Mouse (Mus musculus): Measurements from ENCODE around the gene Dst. TPM values are rescaled to one million over a fixed set of nuclear protein-coding genes. Genes with fewer than 3 reads are reported as not detected.

Dst gene
- polyA plus RNA-seq, 1 experiment = 49.7 TPM

GRCm38 (mm10) chr1:34273922-34274321 lies 365.9 kb downstream of the Dst start:
- Histone ChIP-seq H3K36me3 (ENCODE audit: control insufficient read depth, insufficient read depth) (peaks cover 81% of the 10 kb centered on the region), H3K27me3 (ENCODE audit: control insufficient read depth, insufficient read depth, insufficient read length) (no peaks in the 10 kb centered on the region), H3ac (ENCODE audit: control insufficient read depth, insufficient read length) (no peak overlapping the region), H3K79me2 (ENCODE audit: control insufficient read depth, insufficient read depth) (no peaks in the 10 kb centered on the region), H3K4me3 (no peak overlapping the region), H3K4me2 (ENCODE audit: low read depth) (no peak overlapping the region)
- TF ChIP-seq POLR2A (IDR thresholded peaks at IDR 0.05; ENCODE audit: insufficient read length, low read depth) (no peak), CEBPB (IDR thresholded peaks at IDR 0.05; ENCODE audit: insufficient read depth, poor library complexity, severe bottlenecking) (no peak), MAX (IDR thresholded peaks at IDR 0.05; ENCODE audit: low read depth) (no peak), E2F4 (IDR thresholded peaks at IDR 0.05; ENCODE audit: insufficient read depth) (no peak), POLR2AphosphoS2 (IDR thresholded peaks at IDR 0.05; ENCODE audit: insufficient read length, low read depth) (peak; percentile 9), REST (IDR thresholded peaks at IDR 0.05; ENCODE audit: insufficient read depth, insufficient read length) (no peak), MYOG (IDR thresholded peaks at IDR 0.05; ENCODE audit: control insufficient read depth in 1 of 3, insufficient read depth in 1 of 3, insufficient read length in 2 of 3, low read depth in 2 of 3) (no peak)

- Histone ChIP-seq H3K4me3 (no peak overlapping the region), H3K4me2 (ENCODE audit: low read depth) (no peak overlapping the region), H3ac (ENCODE audit: control insufficient read depth, insufficient read length) (no peak overlapping the region), H3K36me3 (ENCODE audit: control insufficient read depth, insufficient read depth) (peaks cover 82% of the 10 kb centered on the region), H3K27me3 (ENCODE audit: control insufficient read depth, insufficient read depth, insufficient read length) (no peaks in the 10 kb centered on the region), H3K79me2 (ENCODE audit: control insufficient read depth, insufficient read depth) (no peaks in the 10 kb centered on the region)
- TF ChIP-seq POLR2A (IDR thresholded peaks at IDR 0.05; ENCODE audit: insufficient read length, low read depth) = no peak
- no peak for TF ChIP-seq POLR2AphosphoS2 (IDR thresholded peaks at IDR 0.05; ENCODE audit: insufficient read length, low read depth)
- TF ChIP-seq USF1 (IDR thresholded peaks at IDR 0.05; ENCODE audit: low read depth) = no peak
- no peak for TF ChIP-seq CEBPB (IDR thresholded peaks at IDR 0.05; ENCODE audit: insufficient read depth, poor library complexity, severe bottlenecking)
- TF ChIP-seq TCF12 (IDR thresholded peaks at IDR 0.05; ENCODE audit: insufficient read depth, poor library complexity, severe bottlenecking) = no peak
- TF ChIP-seq SRF (IDR thresholded peaks at IDR 0.05; ENCODE audit: control insufficient read depth, insufficient read length, low read depth) = no peak
- no peak for TF ChIP-seq E2F4 (IDR thresholded peaks at IDR 0.05; ENCODE audit: insufficient read depth)
- TF ChIP-seq TCF3 (IDR thresholded peaks at IDR 0.05; ENCODE audit: insufficient read length, low read depth) = no peak
- no peak for TF ChIP-seq REST (IDR thresholded peaks at IDR 0.05; ENCODE audit: insufficient read depth, insufficient read length)
Observed at GRCm38 (mm10) chr1:34275787-34276186, 367.8 kb downstream of the Dst start.

GRCm38 (mm10) chr1:34276756-34277155 lies 368.7 kb downstream of the Dst start:
- TF ChIP-seq CEBPB (IDR thresholded peaks at IDR 0.05; ENCODE audit: insufficient read depth, poor library complexity, severe bottlenecking) = no peak
- no peak overlapping the region for H3K4me2 ChIP-seq (ENCODE audit: low read depth)
- peaks cover 83% of the 10 kb centered on the region for H3K36me3 ChIP-seq (ENCODE audit: control insufficient read depth, insufficient read depth)
- no peak overlapping the region for H3ac ChIP-seq (ENCODE audit: control insufficient read depth, insufficient read length)
- H3K27me3 ChIP-seq (ENCODE audit: control insufficient read depth, insufficient read depth, insufficient read length) = no peaks in the 10 kb centered on the region
- no peak overlapping the region for H3K4me3 ChIP-seq
- no peaks in the 10 kb centered on the region for H3K79me2 ChIP-seq (ENCODE audit: control insufficient read depth, insufficient read depth)

GRCm38 (mm10) chr1:34277259-34277658 lies 369.2 kb downstream of the Dst start:
- Histone ChIP-seq H3ac (ENCODE audit: control insufficient read depth, insufficient read length) (no peak overlapping the region), H3K36me3 (ENCODE audit: control insufficient read depth, insufficient read depth) (peaks cover 83% of the 10 kb centered on the region), H3K4me3 (no peak overlapping the region), H3K27me3 (ENCODE audit: control insufficient read depth, insufficient read depth, insufficient read length) (no peaks in the 10 kb centered on the region), H3K4me2 (ENCODE audit: low read depth) (no peak overlapping the region), H3K79me2 (ENCODE audit: control insufficient read depth, insufficient read depth) (no peaks in the 10 kb centered on the region)
- TF ChIP-seq E2F4 (IDR thresholded peaks at IDR 0.05; ENCODE audit: insufficient read depth) (no peak), TCF3 (IDR thresholded peaks at IDR 0.05; ENCODE audit: insufficient read length, low read depth) (no peak), SRF (IDR thresholded peaks at IDR 0.05; ENCODE audit: control insufficient read depth, insufficient read length, low read depth) (no peak), TCF12 (IDR thresholded peaks at IDR 0.05; ENCODE audit: insufficient read depth, poor library complexity, severe bottlenecking) (no peak), MYOD1 (IDR thresholded peaks at IDR 0.05; ENCODE audit: control insufficient read depth in 1 of 3, insufficient read length in 2 of 3, low read depth in 2 of 3) (no peak), MAX (IDR thresholded peaks at IDR 0.05; ENCODE audit: low read depth) (no peak), MYOG (IDR thresholded peaks at IDR 0.05; ENCODE audit: control insufficient read depth in 1 of 3, insufficient read depth in 1 of 3, insufficient read length in 2 of 3, low read depth in 2 of 3) (no peak), REST (IDR thresholded peaks at IDR 0.05; ENCODE audit: insufficient read depth, insufficient read length) (no peak), CEBPB (IDR thresholded peaks at IDR 0.05; ENCODE audit: insufficient read depth, poor library complexity, severe bottlenecking) (no peak), POLR2AphosphoS2 (IDR thresholded peaks at IDR 0.05; ENCODE audit: insufficient read length, low read depth) (no peak), USF1 (IDR thresholded peaks at IDR 0.05; ENCODE audit: low read depth) (no peak), POLR2A (IDR thresholded peaks at IDR 0.05; ENCODE audit: insufficient read length, low read depth) (no peak)

- H3K36me3 ChIP-seq (ENCODE audit: control insufficient read depth, insufficient read depth) = peaks cover 75% of the 10 kb centered on the region
- no peak overlapping the region for H3K4me2 ChIP-seq (ENCODE audit: low read depth)
- TF ChIP-seq POLR2A (IDR thresholded peaks at IDR 0.05; ENCODE audit: insufficient read length, low read depth) (no peak), REST (IDR thresholded peaks at IDR 0.05; ENCODE audit: insufficient read depth, insufficient read length) (no peak), TCF3 (IDR thresholded peaks at IDR 0.05; ENCODE audit: insufficient read length, low read depth) (no peak), CEBPB (IDR thresholded peaks at IDR 0.05; ENCODE audit: insufficient read depth, poor library complexity, severe bottlenecking) (no peak), SRF (IDR thresholded peaks at IDR 0.05; ENCODE audit: control insufficient read depth, insufficient read length, low read depth) (no peak), USF1 (IDR thresholded peaks at IDR 0.05; ENCODE audit: low read depth) (no peak), POLR2AphosphoS2 (IDR thresholded peaks at IDR 0.05; ENCODE audit: insufficient read length, low read depth) (no peak), MYOD1 (IDR thresholded peaks at IDR 0.05; ENCODE audit: control insufficient read depth in 1 of 3, insufficient read length in 2 of 3, low read depth in 2 of 3) (no peak), E2F4 (IDR thresholded peaks at IDR 0.05; ENCODE audit: insufficient read depth) (no peak), MYOG (IDR thresholded peaks at IDR 0.05; ENCODE audit: control insufficient read depth in 1 of 3, insufficient read depth in 1 of 3, insufficient read length in 2 of 3, low read depth in 2 of 3) (no peak), TCF12 (IDR thresholded peaks at IDR 0.05; ENCODE audit: insufficient read depth, poor library complexity, severe bottlenecking) (no peak), MAX (IDR thresholded peaks at IDR 0.05; ENCODE audit: low read depth) (no peak)
- H3ac ChIP-seq (ENCODE audit: control insufficient read depth, insufficient read length) = no peak overlapping the region
- H3K27me3 ChIP-seq (ENCODE audit: control insufficient read depth, insufficient read depth, insufficient read length) = no peaks in the 10 kb centered on the region
- H3K4me3 ChIP-seq = no peak overlapping the region
- H3K79me2 ChIP-seq (ENCODE audit: control insufficient read depth, insufficient read depth) = no peaks in the 10 kb centered on the region
Observed at GRCm38 (mm10) chr1:34283502-34283901, 375.5 kb downstream of the Dst start.

All from myocyte (in vitro differentiated cells).